Mouse (Mus musculus) lung, adult 18-20 months (tissue): Measurements from ENCODE around the gene Morn3.
"Not testable (repeated sequence)": the region's sequence is repeated elsewhere in the genome, so short reads cannot be mapped to it uniquely, and the experiment has no call there.

ENCODE experiments used
- DNase-seq, 2 experiments: peaks; one replicate each; pipeline ENCODE4 v3.0.0; 2022; ENCODE audit warnings: mixed read lengths in 2 of 2

The Morn3 gene

GRCm38 (mm10) chr5:123046916-123047315 is at the start of gene Morn3:
TSS of gene Morn3 (minus strand) at chr5:123047016.
- DNase-seq = no peak

GRCm38 (mm10) chr5:123096299-123096698 is 49.5 kb upstream of the Morn3 start:
- DNase-seq = no peak

DNA sequence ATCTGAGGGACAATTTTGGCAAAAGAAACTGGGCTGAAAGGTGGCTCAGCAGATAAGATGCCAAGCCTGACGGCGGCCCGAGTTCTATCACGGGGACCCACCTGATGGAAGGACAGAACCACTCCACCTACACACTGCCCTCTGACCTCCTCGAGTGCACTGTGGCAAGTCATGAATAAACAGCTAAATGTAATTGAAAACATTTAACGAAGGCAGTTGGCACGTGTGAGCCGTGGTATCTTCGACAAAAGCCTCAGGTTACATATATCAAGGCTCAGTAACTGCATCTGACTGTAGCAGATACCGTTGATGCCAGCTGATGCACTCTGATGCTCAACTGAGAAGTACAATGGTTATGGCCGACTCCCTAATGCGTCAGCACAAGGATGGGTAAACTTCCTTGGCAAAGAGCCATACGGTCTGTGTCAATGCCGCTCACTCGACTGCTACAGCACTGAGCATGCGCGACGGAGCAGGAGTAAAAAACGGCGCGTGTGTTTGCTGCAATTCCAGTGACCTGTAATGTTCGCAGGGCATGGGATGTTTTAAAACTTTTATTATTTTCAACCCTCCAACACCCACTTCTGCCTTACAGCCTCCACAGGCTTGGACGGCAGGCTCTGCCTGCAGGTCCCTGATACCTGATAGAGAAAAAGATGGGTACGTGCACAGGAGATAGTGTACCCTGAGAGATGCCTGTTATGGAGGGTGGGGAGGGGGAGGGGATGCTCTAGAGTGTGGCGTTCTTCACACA is 47.6 kb upstream of the Morn3 start:
- DNase-seq = no peak

GRCm38 (mm10) chr5:123093077-123093633 is 46.3 kb upstream of the Morn3 start:
- no peak for DNase-seq

- DNase-seq = no peak
These were observed 43.9 kb upstream of the Morn3 start for GRCm38 (mm10) chr5:123090560-123091306.

- no peak for DNase-seq
These were observed 42.0 kb upstream of the Morn3 start for GRCm38 (mm10) chr5:123088784-123089183.

- no peak for DNase-seq
These were observed 39.7 kb upstream of the Morn3 start for GRCm38 (mm10) chr5:123086501-123086900.

DNA sequence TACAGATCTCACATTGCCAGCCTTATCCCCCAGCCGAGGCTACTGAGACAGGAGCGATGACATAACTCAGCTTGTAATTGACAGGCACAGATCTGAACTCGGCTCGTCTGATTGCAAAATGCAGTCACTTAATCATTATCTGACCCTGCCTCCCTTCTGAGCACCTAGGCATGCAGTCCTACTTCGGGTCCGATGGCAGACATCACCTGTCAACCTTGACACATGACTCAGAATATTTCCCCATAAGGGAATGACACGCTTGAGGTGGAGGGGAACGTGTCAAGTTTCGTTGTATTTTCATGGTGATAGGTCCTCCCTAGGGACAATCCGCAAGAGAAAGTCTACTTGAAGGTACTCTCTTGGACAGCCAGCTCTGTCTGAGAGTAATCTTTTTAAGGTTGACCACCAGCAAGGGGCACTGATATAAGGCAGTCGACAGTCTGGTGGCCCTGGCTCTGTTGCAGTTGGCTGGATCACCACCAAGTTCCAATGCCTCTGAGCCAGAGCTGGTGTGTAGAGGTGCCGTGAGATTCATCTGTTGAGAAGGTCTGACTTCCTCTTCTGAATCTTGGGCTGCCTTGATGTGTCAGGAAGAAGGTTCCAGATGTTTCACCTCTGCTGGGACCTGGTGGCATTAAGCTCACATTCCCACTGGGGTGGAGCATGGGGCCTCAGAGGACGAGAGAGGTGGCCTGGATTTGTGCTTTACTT is 36.7 kb upstream of the Morn3 start:
- no peak for DNase-seq

GRCm38 (mm10) chr5:123080510-123080909 is 33.7 kb upstream of the Morn3 start:
- DNase-seq = no peak

GRCm38 (mm10) chr5:123080041-123080440 is 33.2 kb upstream of the Morn3 start:
- no peak for DNase-seq

- no peak for DNase-seq
These were observed 32.8 kb upstream of the Morn3 start for GRCm38 (mm10) chr5:123079568-123079967.

DNA sequence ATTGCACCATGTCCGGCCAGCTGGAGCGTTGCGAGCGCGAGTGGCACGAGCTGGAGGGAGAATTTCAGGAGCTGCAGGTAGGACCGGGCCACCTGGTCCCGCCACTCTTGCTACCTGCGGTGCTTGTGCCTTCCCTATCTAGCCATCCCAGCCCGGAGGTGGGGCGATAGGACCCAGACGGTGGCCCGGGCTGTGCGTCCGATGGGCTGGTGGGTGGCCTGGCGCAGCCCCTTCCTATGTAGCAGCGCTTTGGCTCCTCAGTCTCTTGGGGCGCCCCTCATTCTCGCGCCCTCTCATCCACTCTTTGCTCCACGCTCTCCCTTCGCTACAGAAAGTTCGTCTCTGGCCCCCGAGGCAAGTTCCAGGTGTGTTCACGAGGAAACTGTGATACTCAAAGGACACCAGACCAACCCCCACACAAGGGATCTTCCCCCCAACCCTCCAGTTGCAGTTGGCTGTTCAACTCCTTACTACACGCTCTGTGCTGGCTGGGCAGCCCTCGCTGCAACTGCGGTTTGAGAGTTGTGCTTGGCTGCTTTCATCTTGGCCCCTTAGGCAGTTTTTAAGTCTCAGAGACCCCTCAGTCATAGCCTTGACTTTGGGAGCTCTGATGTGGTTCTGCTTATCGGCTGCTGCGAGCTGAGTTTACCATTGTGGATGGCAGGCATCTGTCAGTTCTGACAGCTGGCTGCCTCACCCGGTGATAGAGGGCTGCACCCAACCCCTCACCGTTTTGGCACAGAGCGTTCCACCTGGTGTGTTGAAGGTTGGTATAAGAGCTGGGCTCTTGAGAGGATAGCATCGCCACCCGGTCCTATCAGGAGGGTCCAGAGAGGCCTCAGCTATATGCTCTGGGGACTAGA is 29.8 kb upstream of the Morn3 start:
- DNase-seq = no peak

GRCm38 (mm10) chr5:123075576-123076418 is 29.0 kb upstream of the Morn3 start:
- DNase-seq = peak; percentile 92 to 95

DNA sequence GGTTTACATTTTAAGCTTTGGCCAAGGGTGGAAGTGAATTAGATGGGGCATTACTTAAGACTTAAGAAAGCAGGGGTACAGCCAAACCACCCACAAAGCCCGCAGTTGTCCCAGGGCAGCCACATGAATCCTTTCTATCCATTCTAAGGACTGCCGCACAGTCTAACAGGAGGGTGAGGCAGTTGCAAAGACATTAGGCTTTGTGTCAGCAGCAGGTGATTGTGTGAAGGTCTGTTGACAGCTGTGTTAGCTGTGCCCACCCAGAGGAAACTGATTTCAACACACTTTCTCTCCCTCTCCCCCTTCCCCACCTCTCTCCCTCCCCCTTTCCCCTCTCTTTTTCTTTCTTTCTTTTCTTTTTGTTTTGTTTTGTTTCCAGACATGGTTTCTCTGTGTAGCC is 21.9 kb upstream of the Morn3 start:
- DNase-seq = no peak

GRCm38 (mm10) chr5:123068115-123068514 is 21.3 kb upstream of the Morn3 start, which contains the start of gene Tmem120b:
TSS of gene Tmem120b (plus strand) at chr5:123068415.
- DNase-seq = no peak

- peak in 1 of 2 experiments; percentile 28 for DNase-seq
These were observed 20.7 kb upstream of the Morn3 start for GRCm38 (mm10) chr5:123067395-123067995.

- DNase-seq = peak; percentile 28 to 60
These were observed 17.4 kb upstream of the Morn3 start for GRCm38 (mm10) chr5:123064207-123064606.

DNA sequence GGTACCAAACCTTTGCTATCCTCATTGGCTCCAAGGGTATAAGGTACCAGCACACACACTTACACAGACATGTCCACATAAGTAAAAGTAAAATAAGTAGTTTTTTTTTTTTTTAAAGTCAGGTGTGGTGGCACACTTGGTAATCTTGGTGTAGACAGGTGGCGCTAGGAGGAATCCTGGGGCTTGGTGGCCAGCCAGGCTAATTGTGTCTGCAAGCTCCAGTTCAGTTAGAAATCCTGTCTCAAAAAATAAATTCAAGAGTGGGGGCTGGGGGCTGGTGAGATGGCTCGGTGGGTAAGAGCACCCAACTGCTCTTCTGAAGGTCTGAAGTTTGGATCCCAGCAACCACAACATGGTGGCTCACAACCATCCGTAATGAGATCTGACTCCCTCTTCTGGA is 16.3 kb upstream of the Morn3 start:
- no peak for DNase-seq

DNA sequence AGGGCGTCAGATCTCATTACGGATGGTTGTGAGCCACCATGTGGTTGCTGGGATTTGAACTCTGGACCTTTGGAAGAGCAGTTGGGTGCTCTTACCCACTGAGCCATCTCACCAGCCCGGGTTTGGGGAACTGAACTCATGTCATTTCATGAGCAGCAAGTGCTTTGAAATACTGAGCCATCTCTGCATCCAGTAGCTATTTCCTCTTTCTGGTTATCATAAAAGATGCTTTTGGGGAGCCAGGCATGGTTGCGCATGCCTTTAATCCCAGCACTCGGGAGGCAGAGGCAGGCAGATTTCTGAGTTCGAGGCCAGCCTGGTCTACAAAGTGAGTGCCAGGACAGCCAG is 14.6 kb upstream of the Morn3 start:
- DNase-seq = not testable (repeated sequence)

DNA sequence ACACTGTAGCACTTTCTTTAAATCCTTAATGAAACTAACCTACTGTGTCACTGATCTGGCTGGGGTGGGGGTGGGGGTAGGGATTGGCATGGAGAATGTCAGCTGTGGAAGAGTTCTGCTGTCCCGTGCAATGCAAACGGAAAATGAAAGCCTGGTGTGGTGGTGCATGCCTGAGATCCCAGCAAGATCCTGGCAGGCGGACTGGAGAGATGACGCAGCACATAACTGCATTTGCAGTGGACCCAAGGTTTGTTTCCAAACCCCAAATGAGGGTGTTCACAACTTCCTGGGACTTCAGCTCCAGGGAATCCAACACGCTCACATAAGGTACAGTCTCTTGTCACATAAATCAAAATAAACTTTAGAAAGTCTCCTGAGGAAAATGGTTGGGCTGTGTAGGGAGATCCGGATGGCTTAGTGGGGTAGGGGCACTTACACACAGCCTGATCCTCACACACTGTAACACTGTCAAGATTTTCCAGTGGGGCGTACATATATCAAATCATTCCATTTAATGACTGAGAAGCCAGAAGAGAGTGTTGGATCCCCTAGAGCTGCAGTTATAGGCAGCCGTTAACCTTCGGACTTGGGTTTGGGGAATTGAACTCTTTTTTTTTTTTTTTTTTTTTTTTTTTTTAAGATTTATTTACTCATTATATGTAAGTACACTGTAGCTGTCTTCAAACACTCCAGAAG is 14.0 kb upstream of the Morn3 start:
- DNase-seq = peak; percentile 54 to 60
